Mouse (Mus musculus): ENCODE data around the gene Usp40. TPM values are rescaled to one million over a fixed set of nuclear protein-coding genes. Genes with fewer than 3 reads are reported as not detected.

Usp40 gene
- polyA plus RNA-seq, 1 experiment from 2014 or later, result 16.3 TPM

GRCm38 (mm10) chr1:87920056-87920614, 88.2 kb downstream of the Usp40 start:
- Histone ChIP-seq H3K27me3 (replicated peaks; ENCODE audit: insufficient read depth, low read length) (no peaks in the 10 kb centered on the region), H3K36me3 (ENCODE audit: insufficient read depth, low read length) (peaks cover 31% of the 10 kb centered on the region), H3K4me2 (replicated peaks; ENCODE audit: low read depth, low read length) (no peak overlapping the region), H3K4me1 (ENCODE audit: insufficient read depth, low read depth, low read length) (no peaks in the 10 kb centered on the region), H3K27ac (ENCODE audit: low read length) (no peak overlapping the region), H3K9ac (replicated peaks; ENCODE audit: low read depth) (no peak overlapping the region), H3K9me3 (ENCODE audit: low read length) (no peaks in the 10 kb centered on the region), H3K4me3 (ENCODE audit: low read depth, low read length) (no peak overlapping the region)
- DNase-seq (ENCODE audit: low spot score), result no peak
- 62% methylated on average over 3 of the region's 3 CpGs for WGBS
- TF ChIP-seq EP300 (IDR thresholded peaks at IDR 0.05) (no peak), CTCF (IDR thresholded peaks at IDR 0.05) (no peak)
- ATAC-seq, result no peak

GRCm38 (mm10) chr1:87918061-87918460, 90.3 kb downstream of the Usp40 start:
- Histone ChIP-seq H3K9me3 (ENCODE audit: low read length) (no peaks in the 10 kb centered on the region), H3K9ac (replicated peaks; ENCODE audit: low read depth) (no peak overlapping the region), H3K36me3 (ENCODE audit: insufficient read depth, low read length) (peaks cover 18% of the 10 kb centered on the region), H3K4me3 (ENCODE audit: low read depth, low read length) (no peak overlapping the region), H3K27me3 (replicated peaks; ENCODE audit: insufficient read depth, low read length) (no peaks in the 10 kb centered on the region), H3K4me1 (ENCODE audit: insufficient read depth, low read depth, low read length) (0 out of 2 replicates have a peak, but pooled peaks cover 1% of the 10 kb centered on the region), H3K4me2 (replicated peaks; ENCODE audit: low read depth, low read length) (no peak overlapping the region), H3K27ac (ENCODE audit: low read length) (no peak overlapping the region)
- WGBS, result 94% methylated on average over 2 of the region's 2 CpGs
- no peak for DNase-seq (ENCODE audit: low spot score)
- no peak for ATAC-seq
- no peak for TF ChIP-seq CTCF (IDR thresholded peaks at IDR 0.05)
- no peak for TF ChIP-seq EP300 (IDR thresholded peaks at IDR 0.05)

GRCm38 (mm10) chr1:87917361-87917760, 91.0 kb downstream of the Usp40 start:
- H3K27ac ChIP-seq (ENCODE audit: low read length), result no peak overlapping the region
- H3K27me3 ChIP-seq (replicated peaks; ENCODE audit: insufficient read depth, low read length), result no peaks in the 10 kb centered on the region
- DNase-seq (ENCODE audit: low spot score) (no peak), ATAC-seq (no peak)
- TF ChIP-seq EP300 (IDR thresholded peaks at IDR 0.05), result no peak
- no peak for TF ChIP-seq CTCF (IDR thresholded peaks at IDR 0.05)
- 93% methylated on average over 3 of the region's 3 CpGs for WGBS
- no peak overlapping the region for H3K4me2 ChIP-seq (replicated peaks; ENCODE audit: low read depth, low read length)
- peaks cover 18% of the 10 kb centered on the region for H3K36me3 ChIP-seq (ENCODE audit: insufficient read depth, low read length)
- no peak overlapping the region for H3K9ac ChIP-seq (replicated peaks; ENCODE audit: low read depth)
- 0 out of 2 replicates have a peak, but pooled peaks cover 3% of the 10 kb centered on the region for H3K4me1 ChIP-seq (ENCODE audit: insufficient read depth, low read depth, low read length)
- H3K9me3 ChIP-seq (ENCODE audit: low read length), result no peaks in the 10 kb centered on the region
- no peak overlapping the region for H3K4me3 ChIP-seq (ENCODE audit: low read depth, low read length)

- Histone ChIP-seq H3K4me2 (replicated peaks; ENCODE audit: low read depth, low read length) (no peak overlapping the region), H3K4me1 (ENCODE audit: insufficient read depth, low read depth, low read length) (peaks cover 7% of the 10 kb centered on the region; the same call in 1 of the 2 replicates), H3K4me3 (ENCODE audit: low read depth, low read length) (no peak overlapping the region), H3K27me3 (replicated peaks; ENCODE audit: insufficient read depth, low read length) (no peaks in the 10 kb centered on the region), H3K36me3 (ENCODE audit: insufficient read depth, low read length) (peaks cover 13% of the 10 kb centered on the region), H3K9ac (replicated peaks; ENCODE audit: low read depth) (no peak overlapping the region), H3K9me3 (ENCODE audit: low read length) (no peaks in the 10 kb centered on the region), H3K27ac (ENCODE audit: low read length) (no peak overlapping the region)
- TF ChIP-seq CTCF (IDR thresholded peaks at IDR 0.05) (no peak), EP300 (IDR thresholded peaks at IDR 0.05) (no peak)
- DNase-seq (ENCODE audit: low spot score) (peak; percentile 8), ATAC-seq (no peak)
Observed at GRCm38 (mm10) chr1:87913356-87913755, 95.0 kb downstream of the Usp40 start.

DNA sequence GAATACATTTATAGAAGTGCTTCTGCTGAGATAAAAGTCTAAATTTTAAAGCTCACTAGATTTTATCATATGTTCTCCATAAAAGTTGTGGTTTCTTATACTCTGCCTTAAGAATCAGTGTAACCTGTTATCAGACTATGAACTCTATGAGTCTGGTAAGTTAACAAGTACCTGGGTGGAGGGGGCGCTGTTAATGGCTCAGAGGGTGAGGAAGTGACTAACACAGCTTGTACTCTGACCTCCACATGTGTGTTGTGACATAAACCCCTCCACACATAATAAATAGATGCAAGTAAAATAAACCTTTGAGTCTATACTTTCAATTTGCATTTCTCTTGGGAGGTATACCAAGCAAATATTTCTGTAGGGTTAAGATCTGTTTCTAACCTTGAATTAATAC, 97.9 kb downstream of the Usp40 start:
- Histone ChIP-seq H3K27me3 (replicated peaks; ENCODE audit: insufficient read depth, low read length) (no peaks in the 10 kb centered on the region), H3K9ac (replicated peaks; ENCODE audit: low read depth) (no peak overlapping the region), H3K36me3 (ENCODE audit: insufficient read depth, low read length) (no peaks in the 10 kb centered on the region), H3K27ac (ENCODE audit: low read length) (no peak overlapping the region), H3K4me2 (replicated peaks; ENCODE audit: low read depth, low read length) (no peak overlapping the region), H3K4me3 (ENCODE audit: low read depth, low read length) (no peak overlapping the region), H3K4me1 (ENCODE audit: insufficient read depth, low read depth, low read length) (peaks cover 7% of the 10 kb centered on the region; the same call in 1 of the 2 replicates), H3K9me3 (ENCODE audit: low read length) (no peaks in the 10 kb centered on the region)
- 63% methylated on average over 1 of the region's 1 CpGs for WGBS
- TF ChIP-seq EP300 (IDR thresholded peaks at IDR 0.05), result no peak
- TF ChIP-seq CTCF (IDR thresholded peaks at IDR 0.05), result no peak
- ATAC-seq, result no peak
- DNase-seq (ENCODE audit: low spot score), result no peak

DNA sequence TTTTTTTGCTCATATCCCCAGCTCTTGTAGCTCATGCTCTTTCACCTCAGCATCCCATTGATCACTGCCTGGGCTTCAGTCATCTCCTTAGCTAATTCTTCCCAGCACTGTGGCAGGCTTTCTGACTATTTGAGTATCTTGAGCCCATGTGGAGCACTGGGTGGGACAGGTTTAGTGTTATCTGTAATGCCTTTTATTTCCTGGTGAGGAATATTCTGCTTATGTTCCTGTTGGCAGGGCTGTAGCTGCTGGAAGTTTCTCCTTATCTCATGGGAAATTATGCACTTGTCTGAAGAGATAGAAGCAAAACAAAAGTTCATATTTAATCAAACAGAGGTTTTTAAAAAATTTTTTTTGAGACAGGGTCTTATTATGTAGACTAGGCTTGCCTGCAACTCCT, 98.8 kb downstream of the Usp40 start:
- no peak overlapping the region for H3K27ac ChIP-seq (ENCODE audit: low read length)
- H3K4me3 ChIP-seq (ENCODE audit: low read depth, low read length), result no peak overlapping the region
- TF ChIP-seq CTCF (IDR thresholded peaks at IDR 0.05) (no peak), EP300 (IDR thresholded peaks at IDR 0.05) (no peak)
- H3K27me3 ChIP-seq (replicated peaks; ENCODE audit: insufficient read depth, low read length), result no peaks in the 10 kb centered on the region
- H3K9me3 ChIP-seq (ENCODE audit: low read length), result no peaks in the 10 kb centered on the region
- ATAC-seq (no peak), DNase-seq (ENCODE audit: low spot score) (no peak)
- H3K4me1 ChIP-seq (ENCODE audit: insufficient read depth, low read depth, low read length), result peaks cover 7% of the 10 kb centered on the region; the same call in 1 of the 2 replicates
- H3K4me2 ChIP-seq (replicated peaks; ENCODE audit: low read depth, low read length), result no peak overlapping the region
- H3K9ac ChIP-seq (replicated peaks; ENCODE audit: low read depth), result no peak overlapping the region
- no peaks in the 10 kb centered on the region for H3K36me3 ChIP-seq (ENCODE audit: insufficient read depth, low read length)

DNA sequence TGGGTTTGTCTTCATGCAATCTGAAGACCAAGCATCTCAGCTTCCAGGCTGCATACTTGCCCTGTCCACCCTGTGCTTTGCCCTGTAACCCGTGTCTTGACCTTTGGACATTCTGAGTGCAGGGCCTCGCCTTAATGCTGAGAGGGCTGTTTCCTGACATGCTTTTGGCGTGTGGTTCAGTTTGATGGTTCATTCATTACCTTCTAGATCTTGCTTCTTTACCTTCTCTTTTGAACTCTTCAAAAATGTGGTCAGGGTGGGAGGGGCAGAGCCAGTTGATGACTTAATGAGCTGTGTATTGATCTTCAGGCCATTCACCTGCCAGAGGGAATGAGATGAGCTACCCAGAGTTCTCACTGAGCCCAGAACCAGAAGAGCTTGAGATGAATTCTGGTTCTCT, 99.6 kb downstream of the Usp40 start:
- H3K9ac ChIP-seq (replicated peaks; ENCODE audit: low read depth), result no peak overlapping the region
- H3K27ac ChIP-seq (ENCODE audit: low read length), result no peak overlapping the region
- 76% methylated on average over 3 of the region's 3 CpGs for WGBS
- peaks cover 7% of the 10 kb centered on the region; the same call in 1 of the 2 replicates for H3K4me1 ChIP-seq (ENCODE audit: insufficient read depth, low read depth, low read length)
- H3K9me3 ChIP-seq (ENCODE audit: low read length), result no peaks in the 10 kb centered on the region
- H3K36me3 ChIP-seq (ENCODE audit: insufficient read depth, low read length), result no peaks in the 10 kb centered on the region
- ATAC-seq (no peak), DNase-seq (ENCODE audit: low spot score) (no peak)
- H3K4me3 ChIP-seq (ENCODE audit: low read depth, low read length), result no peak overlapping the region
- no peaks in the 10 kb centered on the region for H3K27me3 ChIP-seq (replicated peaks; ENCODE audit: insufficient read depth, low read length)
- no peak for TF ChIP-seq EP300 (IDR thresholded peaks at IDR 0.05)
- no peak for TF ChIP-seq CTCF (IDR thresholded peaks at IDR 0.05)
- no peak overlapping the region for H3K4me2 ChIP-seq (replicated peaks; ENCODE audit: low read depth, low read length)

All from lung, postnatal 0 days (tissue).